Mouse (Mus musculus): ENCODE results near the gene Phf5a.

The Phf5a gene

DNA sequence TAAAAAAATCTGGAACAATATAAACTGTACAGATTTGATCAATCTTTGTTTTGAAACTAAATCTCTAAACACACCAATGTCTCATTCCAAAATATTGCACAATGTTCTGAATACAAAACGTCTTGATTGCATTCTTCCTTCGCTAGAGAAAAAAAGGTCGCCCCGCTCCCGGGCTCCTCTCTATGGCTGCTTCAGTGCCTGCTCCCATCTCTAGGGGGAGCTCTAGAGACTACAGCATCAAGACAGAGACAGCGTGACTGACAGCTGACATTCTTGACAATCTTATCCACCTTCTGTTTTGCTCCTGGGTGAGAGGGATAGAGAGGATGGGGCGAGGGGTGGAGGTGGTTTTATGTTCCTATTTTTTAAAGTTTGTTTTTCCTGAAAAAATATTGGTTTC is 23.4 kb downstream of the Phf5a start:
- DNase-seq (ENCODE audit: low read depth, low spot score), result peak; percentile 75

DNA sequence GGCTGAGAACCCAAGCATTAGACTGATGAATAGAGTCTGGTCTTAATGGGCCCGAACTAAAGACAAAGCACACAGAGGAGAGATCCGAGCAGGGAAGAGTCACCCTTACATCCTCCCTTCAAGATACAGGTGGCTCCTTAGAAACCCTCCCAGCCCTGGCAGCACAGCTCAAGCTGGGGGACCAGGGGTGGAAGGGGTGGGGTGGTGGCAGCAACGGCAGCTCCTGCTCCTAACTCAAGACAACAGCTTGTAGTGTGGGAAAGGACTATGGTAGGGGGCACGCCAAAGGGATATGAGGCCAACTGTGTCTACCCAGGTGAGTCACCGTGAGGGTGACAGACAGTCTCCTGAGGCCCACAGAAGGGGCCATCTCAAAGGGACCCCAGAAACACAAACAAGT is 23.9 kb downstream of the Phf5a start:
- DNase-seq (ENCODE audit: low read depth, low spot score), result no peak

DNA sequence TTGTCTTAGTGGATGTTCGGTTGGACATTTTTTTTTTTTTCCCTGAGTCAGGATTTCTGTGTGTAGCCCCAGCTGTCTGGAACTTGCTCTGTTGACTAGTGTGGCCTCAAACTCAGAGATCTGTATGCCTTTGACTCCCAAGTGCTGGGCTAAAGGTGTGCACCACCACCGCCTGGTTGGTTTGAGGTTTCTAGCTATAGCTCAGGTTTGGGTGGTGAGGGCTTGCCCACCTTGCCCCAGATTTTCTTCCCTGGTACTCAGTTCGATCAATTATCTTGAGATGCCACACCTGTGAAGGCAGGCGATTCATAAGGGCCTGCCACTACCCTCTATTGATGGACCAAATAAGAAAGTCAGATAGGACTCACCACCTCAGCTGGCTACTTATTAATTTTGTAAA is 24.6 kb downstream of the Phf5a start:
- DNase-seq (ENCODE audit: low read depth, low spot score), result no peak

DNA sequence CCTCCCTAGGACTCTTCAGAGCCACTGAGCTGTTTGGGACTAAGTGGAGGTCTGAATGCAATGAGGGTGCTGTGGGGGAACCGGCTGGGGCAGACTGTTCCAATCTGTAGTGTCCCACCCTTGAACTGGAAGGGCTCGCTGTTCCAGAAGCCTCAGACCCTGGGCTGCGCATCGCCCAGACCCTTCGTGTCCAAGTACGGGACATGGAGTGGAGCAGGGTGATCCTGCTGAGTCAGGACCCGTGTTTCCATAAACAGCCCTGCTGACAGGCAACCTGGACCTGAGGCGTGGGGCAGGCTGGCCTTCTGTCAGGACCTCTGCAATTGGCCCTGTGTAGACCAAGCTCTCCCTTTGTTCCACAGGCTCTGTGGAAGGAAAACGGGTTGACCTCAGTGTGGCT is 25.0 kb downstream of the Phf5a start:
- no peak for DNase-seq (ENCODE audit: low read depth, low spot score)

DNA sequence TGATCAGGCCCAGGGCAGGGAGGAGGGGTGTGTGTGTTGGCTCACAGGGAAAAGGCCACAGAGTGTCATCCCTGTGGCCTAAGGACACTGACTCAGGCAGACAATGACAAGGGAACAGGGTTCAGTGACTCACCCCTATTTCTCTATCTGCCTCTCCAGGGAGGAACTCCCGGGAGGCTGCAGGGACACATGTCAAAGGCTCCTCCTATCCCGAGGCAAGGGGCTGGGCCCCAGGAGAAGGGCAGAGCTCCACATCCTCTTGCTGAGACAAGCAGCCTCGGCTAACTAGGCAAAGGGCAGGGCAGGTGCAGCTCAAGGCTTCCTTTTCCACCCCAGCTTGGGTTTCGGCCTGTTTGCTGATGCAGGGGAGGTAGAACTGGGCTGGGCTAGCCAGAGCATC is 26.0 kb downstream of the Phf5a start:
- peak; percentile 68 for DNase-seq (ENCODE audit: low read depth, low spot score)

DNA sequence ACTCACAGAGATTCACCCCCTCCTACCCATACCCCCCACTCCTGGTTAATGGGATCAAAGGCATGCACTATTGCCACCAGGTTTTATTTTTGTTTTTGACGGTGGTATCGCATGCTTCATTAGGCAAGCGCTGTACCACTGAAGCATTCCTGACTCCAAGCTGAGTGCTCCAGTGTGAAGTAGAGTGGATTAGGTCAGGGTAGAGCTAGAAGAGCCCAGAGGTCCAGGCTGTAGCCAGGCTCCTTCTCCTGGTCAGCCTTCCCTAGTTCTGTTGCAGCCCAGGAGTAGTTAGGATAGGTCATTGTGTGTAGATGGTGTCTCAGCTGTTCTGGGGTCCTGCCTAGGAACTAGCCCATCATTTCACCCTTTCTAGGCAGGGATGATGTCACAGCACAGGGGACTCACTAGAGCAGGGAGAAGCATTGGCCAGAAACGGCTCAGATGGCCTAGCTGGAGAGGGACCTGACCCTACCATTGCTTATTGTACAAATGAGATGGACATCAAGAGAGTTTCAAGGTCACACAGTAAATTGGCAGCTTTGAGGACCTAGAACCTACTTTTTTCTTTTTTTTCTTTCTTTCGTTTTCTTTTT is 26.6 kb downstream of the Phf5a start:
- no peak for DNase-seq (ENCODE audit: low read depth, low spot score)

DNA sequence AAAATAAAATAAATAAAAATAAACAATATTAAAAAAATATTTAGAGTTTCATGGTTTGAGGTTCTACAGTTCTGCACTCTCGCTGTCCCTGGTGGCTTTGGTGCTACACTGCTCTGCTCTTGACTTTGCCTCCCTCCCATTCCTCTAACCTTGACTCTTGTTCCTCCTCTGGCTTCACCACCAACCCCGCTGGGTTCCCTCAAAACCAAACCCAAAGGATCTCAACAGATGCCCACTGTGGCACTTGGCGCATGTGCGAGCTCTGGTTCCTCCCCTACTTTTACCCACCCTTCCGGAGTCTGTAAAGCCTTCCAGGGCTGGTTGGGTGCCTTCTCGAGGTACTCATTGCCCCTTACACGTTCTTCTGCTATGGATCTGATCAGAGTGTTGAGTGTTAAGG is 29.4 kb downstream of the Phf5a start:
- no peak for DNase-seq (ENCODE audit: low read depth, low spot score)

DNA sequence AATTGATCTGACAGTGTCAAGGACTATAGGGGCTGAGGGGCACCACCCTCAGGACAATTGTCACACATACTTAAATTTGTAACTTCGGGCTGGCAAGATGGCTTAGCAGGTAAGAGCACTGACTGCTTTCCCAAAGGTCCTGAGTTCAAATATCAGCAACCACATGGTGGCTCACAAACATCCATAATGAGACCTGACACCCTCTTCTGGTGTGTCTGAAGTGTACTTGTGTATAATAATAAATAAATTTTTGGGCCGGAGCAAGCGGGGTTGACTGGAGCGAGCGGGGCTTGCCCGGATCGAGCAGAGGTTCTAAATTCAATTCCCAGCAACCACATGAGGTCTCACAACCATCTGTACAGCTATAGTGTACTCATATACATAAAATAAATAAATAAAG is 31.4 kb downstream of the Phf5a start:
- DNase-seq (ENCODE audit: low read depth, low spot score), result no peak

DNA sequence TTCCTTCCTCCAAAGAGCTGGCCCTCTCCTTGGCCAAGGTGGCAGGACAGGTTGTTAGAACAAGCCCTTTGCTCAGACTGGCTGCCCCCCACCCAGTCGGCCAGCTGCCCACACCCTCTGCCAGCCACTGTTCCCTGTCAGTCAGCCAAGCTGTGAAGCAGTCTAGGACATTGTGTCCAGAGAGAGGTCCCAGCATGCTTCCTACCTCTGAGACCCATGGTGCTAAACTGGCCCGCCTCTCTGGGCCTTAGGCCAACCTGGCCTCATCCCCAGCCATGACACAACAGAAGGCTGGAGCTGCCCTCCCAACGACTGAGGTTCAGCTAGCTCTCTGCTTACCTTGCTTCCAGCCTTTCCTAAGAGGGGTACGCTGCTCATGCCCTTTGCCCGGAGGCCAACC is 32.1 kb downstream of the Phf5a start:
- peak; percentile 98 for DNase-seq (ENCODE audit: low read depth, low spot score)

DNA sequence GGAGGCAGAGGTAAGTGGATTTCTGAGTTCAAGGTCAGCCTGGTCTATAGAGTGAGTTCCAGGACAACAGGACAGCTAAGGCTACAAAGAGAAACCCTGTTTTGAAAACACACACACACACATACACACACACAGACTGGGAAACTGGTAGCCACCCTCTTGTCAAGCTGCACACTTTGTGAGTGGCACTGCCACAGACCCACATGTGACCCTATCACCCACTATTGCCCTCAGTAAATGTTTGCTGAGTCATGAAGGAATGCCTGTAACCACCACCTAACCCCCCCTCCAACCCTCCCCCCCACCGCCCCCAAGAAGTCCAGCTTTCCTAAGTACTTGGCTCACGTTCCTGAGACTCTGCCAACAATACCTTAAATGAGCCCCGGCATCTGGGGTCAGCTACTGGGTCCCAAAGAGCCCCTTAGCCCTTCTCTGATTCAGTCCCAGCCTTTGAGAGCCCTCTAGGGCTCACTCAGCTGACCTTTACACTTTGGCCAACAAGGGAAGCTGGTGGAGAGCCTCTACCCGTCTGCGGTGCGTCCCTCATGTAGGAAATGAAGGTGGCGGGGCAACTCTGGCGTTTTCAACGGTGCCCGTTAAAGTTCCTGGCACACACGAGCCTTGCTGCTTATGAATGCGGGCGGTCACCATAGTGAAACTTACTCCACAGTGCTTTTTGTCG is 33.0 kb downstream of the Phf5a start:
- no peak for DNase-seq (ENCODE audit: low read depth, low spot score)

DNA sequence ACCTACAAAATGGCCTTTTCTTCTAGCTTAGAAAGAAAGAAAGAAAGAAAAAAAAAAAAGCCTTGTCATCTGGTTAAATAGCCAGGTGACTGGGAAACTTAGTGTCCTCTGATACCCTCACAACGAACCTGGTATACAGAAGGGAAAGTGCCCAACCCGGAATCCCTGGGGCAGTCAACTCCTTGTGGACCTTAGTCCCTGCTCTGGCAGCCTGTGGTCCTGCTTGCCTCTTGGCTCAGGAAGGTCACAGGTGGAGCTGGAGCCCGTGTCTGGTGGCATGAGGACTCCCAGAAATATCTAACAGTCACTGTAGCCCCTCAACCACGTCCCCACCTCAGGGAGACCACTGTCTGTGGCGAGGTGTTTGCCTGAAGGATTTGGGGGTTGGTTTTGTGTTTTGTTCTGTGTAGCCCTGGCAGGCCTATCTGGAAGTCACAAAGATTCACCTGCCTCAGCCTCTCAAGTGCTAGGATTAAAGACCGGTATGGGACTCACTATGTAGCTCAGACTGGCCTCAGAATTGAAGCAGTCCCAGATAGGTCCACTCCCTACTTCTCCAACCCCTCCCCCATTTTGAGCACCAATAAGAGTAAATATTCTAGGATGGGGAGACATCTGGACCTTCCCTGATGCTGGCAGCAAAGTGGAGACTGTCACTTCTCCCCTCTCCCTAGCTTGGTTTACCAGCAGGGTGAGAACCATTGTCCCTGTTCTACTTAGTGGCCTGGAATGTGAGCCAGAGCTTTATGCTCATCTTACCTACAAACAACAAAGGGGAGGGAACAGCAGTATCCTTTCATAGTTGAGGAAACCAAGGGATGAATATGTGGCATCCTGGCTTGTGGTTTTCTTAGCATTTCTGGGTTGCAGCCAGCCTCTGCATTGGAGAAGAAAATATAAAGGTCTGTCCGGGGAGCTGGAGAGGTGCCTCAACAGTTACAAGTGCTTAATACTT is 34.5 kb downstream of the Phf5a start:
- DNase-seq (ENCODE audit: low read depth, low spot score), result no peak

DNA sequence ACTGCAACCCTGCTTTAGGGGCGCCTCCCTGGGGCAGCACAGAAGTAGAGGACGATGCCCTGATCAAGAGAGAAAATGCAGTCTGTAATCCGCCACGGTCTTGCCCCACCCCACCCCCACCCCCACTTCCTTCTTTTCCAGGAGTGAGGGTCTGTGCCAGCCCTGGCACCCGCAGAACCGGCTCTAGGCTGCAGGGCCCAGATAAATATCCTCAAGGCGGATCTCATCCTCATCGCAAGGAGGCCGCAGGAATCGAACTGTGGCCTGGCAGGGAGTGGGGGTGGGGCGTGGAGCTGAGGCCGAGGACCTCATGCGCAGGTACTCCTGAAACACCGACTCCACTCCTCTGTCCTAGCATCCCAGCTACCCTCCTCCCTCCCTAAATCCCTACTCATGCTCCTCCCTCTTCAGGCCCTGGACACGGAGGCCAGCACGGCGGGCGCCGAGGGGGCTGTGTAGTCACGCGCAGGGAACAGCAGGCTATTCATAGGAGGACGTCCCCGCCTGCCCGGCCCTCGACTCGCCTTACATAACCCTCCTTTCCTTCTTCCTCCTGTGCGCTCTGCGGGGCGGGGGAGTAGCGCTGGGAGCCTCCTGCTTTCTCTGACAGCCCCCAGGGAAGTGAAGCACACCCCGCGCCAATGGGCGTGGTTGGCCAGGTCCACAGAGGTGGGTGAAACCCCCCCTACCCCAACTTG is 35.4 kb downstream of the Phf5a start:
- DNase-seq (ENCODE audit: low read depth, low spot score), result peak; percentile 97

DNA sequence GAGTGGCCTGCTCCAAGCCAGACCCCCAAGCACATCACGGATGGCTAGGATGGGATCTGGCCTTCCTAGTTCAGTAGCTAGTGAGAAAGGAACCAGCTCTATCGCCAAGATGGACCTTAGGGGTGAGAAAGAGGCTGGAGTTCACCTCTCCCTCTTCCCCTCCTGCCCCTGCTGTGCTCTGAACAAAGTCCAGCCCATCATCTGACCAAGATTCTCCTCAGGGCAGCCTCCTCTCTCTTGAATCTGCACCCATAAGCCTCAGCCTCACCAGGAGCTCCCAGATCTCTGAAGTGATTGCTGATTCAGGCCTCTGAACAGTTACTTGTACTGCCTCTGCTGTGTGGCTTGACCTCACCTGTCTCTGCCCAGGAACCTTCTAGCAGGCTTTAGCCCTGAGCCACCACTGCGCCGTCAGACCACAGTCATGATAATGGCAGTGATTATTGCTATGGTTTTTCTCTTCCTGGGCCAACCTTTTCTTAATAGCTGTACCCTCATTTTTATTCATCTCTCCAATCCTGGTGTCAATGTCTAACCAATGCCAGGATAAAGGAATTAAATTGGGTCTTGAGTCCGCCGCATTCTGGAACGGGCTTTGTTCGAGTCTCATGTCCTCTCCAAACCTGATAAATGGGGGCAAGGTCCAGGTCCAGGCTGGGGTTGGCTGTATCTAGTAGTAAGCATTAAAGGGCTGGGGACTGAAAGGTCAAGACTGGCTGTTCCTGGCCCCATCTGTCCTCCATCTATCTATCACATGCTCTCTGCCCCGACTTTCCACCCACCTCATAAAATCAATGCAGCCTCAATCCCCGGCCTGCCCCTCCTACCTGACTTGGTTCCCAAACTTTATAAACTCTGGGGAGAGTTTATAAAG is 36.5 kb downstream of the Phf5a start:
- DNase-seq (ENCODE audit: low read depth, low spot score), result no peak

DNA sequence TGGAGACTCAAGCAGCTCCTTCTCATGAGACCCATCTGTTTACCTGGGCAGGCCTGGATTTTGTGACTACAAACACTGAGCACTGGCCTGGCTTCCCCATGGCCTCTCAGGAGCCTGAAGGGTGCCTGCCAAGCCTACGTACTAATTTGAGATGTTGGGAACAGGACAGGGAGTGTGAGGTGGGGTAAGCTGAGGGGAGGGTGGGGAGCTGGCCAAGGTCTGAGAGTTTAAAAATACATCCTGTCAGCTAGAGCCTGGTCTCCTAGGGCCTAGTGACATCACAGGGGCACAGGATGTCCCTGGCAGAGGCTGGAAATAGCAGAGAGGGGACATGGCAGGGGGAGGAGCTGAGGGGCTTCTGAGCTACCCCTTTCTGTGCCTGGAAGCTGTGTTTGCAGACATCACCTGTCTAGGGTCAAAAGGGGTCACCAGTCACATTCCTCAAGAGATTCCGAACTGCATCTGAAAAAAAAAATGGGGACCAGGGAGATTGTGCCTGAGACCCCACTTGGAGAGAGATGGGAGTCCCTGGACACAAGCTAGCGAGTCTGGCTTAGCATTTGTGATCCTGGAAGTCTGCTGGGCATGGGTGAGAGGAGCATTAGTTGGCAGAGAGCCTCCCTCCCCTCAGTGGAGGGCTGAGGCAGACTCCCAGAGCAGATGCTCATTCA is 37.4 kb downstream of the Phf5a start:
- DNase-seq (ENCODE audit: low read depth, low spot score), result peak; percentile 65

DNA sequence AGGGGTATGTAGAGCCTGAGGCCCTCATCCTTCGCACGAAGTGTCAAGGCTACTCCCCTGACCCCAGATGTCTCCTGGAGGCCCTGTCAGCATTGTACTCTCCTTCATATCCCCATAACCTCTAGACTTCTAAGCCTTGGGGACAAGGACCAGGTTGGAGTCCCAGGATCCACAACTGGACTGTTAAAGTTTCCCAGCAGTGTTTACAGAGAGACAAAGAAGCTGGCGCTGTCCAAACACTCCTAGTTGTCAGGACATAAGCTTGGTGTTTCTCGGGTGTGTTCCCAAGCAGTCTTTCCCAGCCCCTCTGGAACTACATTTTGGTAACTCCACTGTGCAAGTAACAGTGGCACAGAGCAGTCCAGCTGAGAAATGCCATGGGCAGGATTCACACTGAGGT is 38.2 kb downstream of the Phf5a start:
- no peak for DNase-seq (ENCODE audit: low read depth, low spot score)

DNA sequence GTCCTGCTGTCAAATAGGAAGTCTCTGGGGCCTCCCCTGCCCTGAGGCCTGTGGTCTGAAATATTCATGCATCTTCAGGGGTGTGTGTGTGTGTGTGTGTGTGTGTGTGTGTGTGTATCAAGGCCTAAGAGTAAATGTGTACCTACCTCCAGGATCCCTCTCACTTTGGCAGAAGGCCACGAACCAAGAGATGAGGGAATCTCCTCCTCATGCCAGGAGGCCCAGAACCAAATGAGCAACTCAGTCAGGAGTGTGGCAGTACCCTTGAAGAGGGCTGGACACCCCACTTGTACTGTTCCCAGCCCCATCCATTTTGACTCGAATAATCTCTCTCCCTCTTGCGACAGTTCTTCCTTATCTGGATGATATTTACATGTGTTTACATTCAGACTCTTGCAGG is 39.5 kb downstream of the Phf5a start:
- DNase-seq (ENCODE audit: low read depth, low spot score), result no peak

DNA sequence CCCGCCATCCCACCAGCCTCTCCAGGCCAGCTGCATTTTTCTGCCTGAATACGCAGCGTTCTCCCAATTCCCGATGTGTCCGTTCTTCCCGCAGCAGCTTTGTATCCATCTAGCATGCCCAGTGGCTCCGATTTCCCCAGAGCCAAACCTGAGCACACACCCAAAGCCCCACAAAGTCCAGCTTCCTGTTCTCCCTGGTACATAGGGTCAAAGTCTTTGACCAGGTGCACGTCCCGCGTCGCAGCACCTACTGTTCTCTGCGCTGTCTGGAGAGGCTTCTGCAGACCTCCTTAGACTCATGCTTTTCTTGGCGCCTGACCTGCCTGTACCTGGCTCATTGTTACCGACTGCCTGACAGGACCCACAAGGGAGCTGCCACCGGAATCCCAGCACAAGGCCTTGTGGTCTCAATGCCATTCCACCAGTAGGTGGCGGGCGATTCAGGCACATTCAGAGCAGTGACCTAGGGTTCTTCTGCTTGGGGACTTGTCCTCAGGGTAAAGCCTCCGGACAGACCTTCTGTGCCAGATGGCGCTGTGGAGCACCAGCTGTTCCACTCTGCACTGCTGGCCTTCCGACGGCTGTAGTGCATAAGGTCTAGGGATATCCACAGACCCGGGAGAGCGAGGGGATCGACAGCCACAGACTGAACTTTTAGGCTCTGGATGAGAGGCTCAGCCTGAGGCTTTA is 40.4 kb downstream of the Phf5a start:
- DNase-seq (ENCODE audit: low read depth, low spot score), result peak; percentile 99

DNA sequence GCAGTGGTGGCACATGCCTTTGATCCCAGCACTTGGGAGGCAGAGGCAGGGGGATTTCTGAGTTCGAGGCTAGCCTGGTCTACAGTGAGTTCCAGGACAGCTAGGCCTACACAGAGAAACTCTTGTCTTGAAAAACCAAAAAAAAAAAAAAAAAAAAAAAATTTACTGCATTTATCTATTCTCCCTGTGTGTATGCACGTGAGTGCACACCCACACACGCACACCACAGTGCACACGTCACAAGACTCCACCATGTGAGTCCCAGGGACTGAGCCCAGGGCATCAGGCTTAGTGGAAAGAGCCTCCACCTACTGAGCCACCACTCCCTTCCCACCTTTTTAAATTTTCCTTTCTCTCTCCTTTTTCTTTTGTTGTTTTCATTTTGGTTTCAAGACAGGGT is 41.2 kb downstream of the Phf5a start:
- no peak for DNase-seq (ENCODE audit: low read depth, low spot score)

DNA sequence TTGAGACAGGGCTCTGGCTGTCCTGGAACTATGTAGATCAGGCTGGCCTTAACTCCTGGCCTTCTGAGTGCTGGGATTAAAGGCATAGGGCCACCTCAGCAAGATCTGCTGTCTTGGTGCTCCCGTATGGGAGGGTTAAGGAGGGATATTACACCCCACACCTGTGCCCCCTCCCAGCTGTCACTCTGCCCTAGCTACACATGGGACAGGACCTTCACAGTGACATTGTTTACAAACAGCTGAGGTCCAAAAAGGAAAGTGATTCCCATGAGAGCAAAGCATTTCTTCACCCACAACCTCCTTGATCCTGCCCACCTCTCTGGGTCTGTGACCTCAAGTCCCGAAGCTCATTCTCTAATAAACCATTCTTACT is 42.5 kb downstream of the Phf5a start:
- no peak for DNase-seq (ENCODE audit: low read depth, low spot score)

Data from brain, adult 2 months (tissue).